Mouse (Mus musculus): ENCODE data around the gene Plekha7. TPM values are rescaled to one million over a fixed set of nuclear protein-coding genes. Genes with fewer than 3 reads are reported as not detected.

The Plekha7 gene
- polyA plus RNA-seq, 1 experiment from 2014 or later, result 3.4 TPM

GRCm38 (mm10) chr7:116184358-116185057, 123.7 kb downstream of the Plekha7 start:
- Histone ChIP-seq H3K4me3 (replicated peaks) (no peak overlapping the region), H3K4me2 (no peak overlapping the region), H3K27me3 (no peaks in the 10 kb centered on the region), H3K4me1 (replicated peaks) (peaks cover 5% of the 10 kb centered on the region; the same call in 1 of the 2 replicates), H3K9ac (no peak overlapping the region), H3K27ac (replicated peaks) (no peak overlapping the region), H3K9me3 (replicated peaks) (no peaks in the 10 kb centered on the region), H3K36me3 (replicated peaks) (no peaks in the 10 kb centered on the region)
- 56% methylated on average over 11 of the region's 11 CpGs for WGBS (ENCODE audit: insufficient replicate concordance)
- ATAC-seq (ENCODE audit: insufficient read depth), result no peak

- Histone ChIP-seq H3K27me3 (no peaks in the 10 kb centered on the region), H3K4me1 (replicated peaks) (peaks cover 5% of the 10 kb centered on the region; the same call in 1 of the 2 replicates), H3K9ac (no peak overlapping the region), H3K4me2 (no peak overlapping the region), H3K9me3 (replicated peaks) (no peaks in the 10 kb centered on the region), H3K4me3 (replicated peaks) (no peak overlapping the region), H3K36me3 (replicated peaks) (no peaks in the 10 kb centered on the region), H3K27ac (replicated peaks) (no peak overlapping the region)
- WGBS (ENCODE audit: insufficient replicate concordance), result 39% methylated on average over 1 of the region's 1 CpGs
- no peak for ATAC-seq (ENCODE audit: insufficient read depth)
These were observed 125.7 kb downstream of the Plekha7 start for GRCm38 (mm10) chr7:116182451-116182850.

GRCm38 (mm10) chr7:116181444-116181946, 126.7 kb downstream of the Plekha7 start:
- H3K4me1 ChIP-seq (replicated peaks), result peaks cover 5% of the 10 kb centered on the region; the same call in 1 of the 2 replicates
- ATAC-seq (ENCODE audit: insufficient read depth), result no peak
- no peak overlapping the region for H3K4me2 ChIP-seq
- no peaks in the 10 kb centered on the region for H3K27me3 ChIP-seq
- H3K9me3 ChIP-seq (replicated peaks), result no peaks in the 10 kb centered on the region
- no peak overlapping the region for H3K4me3 ChIP-seq (replicated peaks)
- no peak overlapping the region for H3K27ac ChIP-seq (replicated peaks)
- H3K36me3 ChIP-seq (replicated peaks), result no peaks in the 10 kb centered on the region
- H3K9ac ChIP-seq, result no peak overlapping the region
- WGBS (ENCODE audit: insufficient replicate concordance), result 76% methylated on average over 5 of the region's 5 CpGs

GRCm38 (mm10) chr7:116178916-116179315, 129.3 kb downstream of the Plekha7 start:
- no peak for ATAC-seq (ENCODE audit: insufficient read depth)
- H3K27me3 ChIP-seq, result no peaks in the 10 kb centered on the region
- no peaks in the 10 kb centered on the region for H3K36me3 ChIP-seq (replicated peaks)
- no peaks in the 10 kb centered on the region for H3K9me3 ChIP-seq (replicated peaks)
- no peak overlapping the region for H3K4me3 ChIP-seq (replicated peaks)
- H3K4me1 ChIP-seq (replicated peaks), result peaks cover 3% of the 10 kb centered on the region; the same call in 1 of the 2 replicates
- H3K4me2 ChIP-seq, result no peak overlapping the region
- H3K9ac ChIP-seq, result no peak overlapping the region
- H3K27ac ChIP-seq (replicated peaks), result no peak overlapping the region
- 61% methylated on average over 3 of the region's 3 CpGs for WGBS (ENCODE audit: insufficient replicate concordance)

- no peak for ATAC-seq (ENCODE audit: insufficient read depth)
- Histone ChIP-seq H3K27ac (replicated peaks) (no peak overlapping the region), H3K9me3 (replicated peaks) (no peaks in the 10 kb centered on the region), H3K4me2 (no peak overlapping the region), H3K36me3 (replicated peaks) (no peaks in the 10 kb centered on the region), H3K4me3 (replicated peaks) (no peak overlapping the region), H3K9ac (no peak overlapping the region), H3K27me3 (no peaks in the 10 kb centered on the region), H3K4me1 (replicated peaks) (no peaks in the 10 kb centered on the region)
- 73% methylated on average over 10 of the region's 10 CpGs for WGBS (ENCODE audit: insufficient replicate concordance)
These were observed 135.4 kb downstream of the Plekha7 start for GRCm38 (mm10) chr7:116172774-116173173.

GRCm38 (mm10) chr7:116169426-116169825, 138.8 kb downstream of the Plekha7 start:
- 58% methylated on average over 4 of the region's 4 CpGs for WGBS (ENCODE audit: insufficient replicate concordance)
- H3K27ac ChIP-seq (replicated peaks), result no peak overlapping the region
- H3K36me3 ChIP-seq (replicated peaks), result no peaks in the 10 kb centered on the region
- no peaks in the 10 kb centered on the region for H3K4me1 ChIP-seq (replicated peaks)
- no peaks in the 10 kb centered on the region for H3K9me3 ChIP-seq (replicated peaks)
- no peak overlapping the region for H3K9ac ChIP-seq
- no peak overlapping the region for H3K4me3 ChIP-seq (replicated peaks)
- H3K4me2 ChIP-seq, result no peak overlapping the region
- no peaks in the 10 kb centered on the region for H3K27me3 ChIP-seq
- ATAC-seq (ENCODE audit: insufficient read depth), result no peak

- Histone ChIP-seq H3K36me3 (replicated peaks) (no peaks in the 10 kb centered on the region), H3K4me1 (replicated peaks) (no peaks in the 10 kb centered on the region), H3K4me3 (replicated peaks) (no peak overlapping the region), H3K27ac (replicated peaks) (no peak overlapping the region), H3K4me2 (no peak overlapping the region), H3K9ac (no peak overlapping the region), H3K9me3 (replicated peaks) (no peaks in the 10 kb centered on the region), H3K27me3 (no peaks in the 10 kb centered on the region)
- ATAC-seq (ENCODE audit: insufficient read depth), result no peak
- WGBS (ENCODE audit: insufficient replicate concordance), result 58% methylated on average over 7 of the region's 7 CpGs
These were observed 140.0 kb downstream of the Plekha7 start for GRCm38 (mm10) chr7:116168224-116168623.

GRCm38 (mm10) chr7:116164232-116164631, 143.9 kb downstream of the Plekha7 start:
- WGBS (ENCODE audit: insufficient replicate concordance), result 73% methylated on average over 12 of the region's 12 CpGs
- 0 out of 2 replicates have a peak, but pooled peaks cover 4% of the 10 kb centered on the region for H3K4me1 ChIP-seq (replicated peaks)
- no peak overlapping the region for H3K4me2 ChIP-seq
- H3K9ac ChIP-seq, result no peak overlapping the region
- H3K9me3 ChIP-seq (replicated peaks), result no peaks in the 10 kb centered on the region
- no peak for ATAC-seq (ENCODE audit: insufficient read depth)
- no peaks in the 10 kb centered on the region for H3K27me3 ChIP-seq
- no peak overlapping the region for H3K27ac ChIP-seq (replicated peaks)
- no peaks in the 10 kb centered on the region for H3K36me3 ChIP-seq (replicated peaks)
- H3K4me3 ChIP-seq (replicated peaks), result no peak overlapping the region

- no peak overlapping the region for H3K9ac ChIP-seq
- WGBS (ENCODE audit: insufficient replicate concordance), result 16% methylated on average over 5 of the region's 5 CpGs
- H3K9me3 ChIP-seq (replicated peaks), result no peaks in the 10 kb centered on the region
- 0 out of 2 replicates have a peak, but pooled peaks cover 4% of the 10 kb centered on the region for H3K4me1 ChIP-seq (replicated peaks)
- no peak overlapping the region for H3K4me2 ChIP-seq
- no peak for ATAC-seq (ENCODE audit: insufficient read depth)
- H3K27ac ChIP-seq (replicated peaks), result no peak overlapping the region
- no peak overlapping the region for H3K4me3 ChIP-seq (replicated peaks)
- no peaks in the 10 kb centered on the region for H3K27me3 ChIP-seq
- H3K36me3 ChIP-seq (replicated peaks), result no peaks in the 10 kb centered on the region
These were observed 146.6 kb downstream of the Plekha7 start for GRCm38 (mm10) chr7:116161544-116161943.

GRCm38 (mm10) chr7:116156894-116157143, 151.4 kb downstream of the Plekha7 start:
- H3K9ac ChIP-seq, result no peak overlapping the region
- H3K4me1 ChIP-seq (replicated peaks), result 0 out of 2 replicates have a peak, but pooled peaks cover 3% of the 10 kb centered on the region
- no peak overlapping the region for H3K4me2 ChIP-seq
- no peak overlapping the region for H3K4me3 ChIP-seq (replicated peaks)
- H3K27ac ChIP-seq (replicated peaks), result no peak overlapping the region
- no peaks in the 10 kb centered on the region for H3K27me3 ChIP-seq
- 67% methylated on average over 14 of the region's 14 CpGs for WGBS (ENCODE audit: insufficient replicate concordance)
- no peaks in the 10 kb centered on the region for H3K36me3 ChIP-seq (replicated peaks)
- no peaks in the 10 kb centered on the region for H3K9me3 ChIP-seq (replicated peaks)
- no peak for ATAC-seq (ENCODE audit: insufficient read depth)

GRCm38 (mm10) chr7:116156072-116156893, 151.9 kb downstream of the Plekha7 start:
- Histone ChIP-seq H3K4me3 (replicated peaks) (no peak overlapping the region), H3K9me3 (replicated peaks) (no peaks in the 10 kb centered on the region), H3K36me3 (replicated peaks) (no peaks in the 10 kb centered on the region), H3K4me2 (no peak overlapping the region), H3K27me3 (no peaks in the 10 kb centered on the region), H3K27ac (replicated peaks) (no peak overlapping the region), H3K4me1 (replicated peaks) (no peaks in the 10 kb centered on the region), H3K9ac (no peak overlapping the region)
- ATAC-seq (ENCODE audit: insufficient read depth), result no peak
- 47% methylated on average over 17 of the region's 17 CpGs for WGBS (ENCODE audit: insufficient replicate concordance)

Measured in liver, embryonic 15.5 days (tissue).